ENCODE assay signal across 8 mouse cellular contexts in the genomic region with DNA sequence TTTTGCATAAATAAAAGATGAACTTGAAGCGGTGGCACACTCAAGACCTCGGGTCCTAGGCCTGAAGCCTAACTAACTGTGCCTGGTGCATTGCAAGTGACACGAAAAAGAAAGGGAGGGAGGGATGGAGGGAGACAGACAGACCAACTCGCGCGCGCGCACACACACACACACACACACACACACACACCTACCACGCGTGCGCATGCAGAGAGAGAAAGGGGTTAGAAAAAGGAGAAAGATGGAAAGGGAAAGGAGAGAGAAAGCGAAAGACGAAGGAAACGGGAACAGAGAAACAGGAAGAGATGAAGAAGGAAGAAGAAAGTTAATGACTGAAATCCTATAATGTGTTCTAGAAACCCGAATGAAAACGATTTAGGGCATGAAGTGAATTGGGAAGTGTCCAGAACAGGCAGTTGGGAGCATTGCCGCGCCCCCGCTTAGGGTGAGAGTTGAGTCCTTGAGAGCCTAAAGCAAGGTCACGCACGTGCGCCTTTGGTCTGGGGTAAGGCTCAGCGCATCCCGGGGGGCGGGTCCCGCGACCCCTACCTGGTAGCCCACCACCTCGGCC. TPM values are rescaled to one million over a fixed set of nuclear protein-coding genes. Genes with fewer than 3 reads are reported as not detected.
DNase-seq lines count a peak whose midpoint lies in the region; ATAC-seq lines count a peak whose summit lies in the region.

No protein-coding gene starts in this region.

- H3K4me1 ChIP-seq in heart, embryonic 10.5 days: peaks cover 20% of the 10 kb centered on the region
- peaks cover 16% of the 10 kb centered on the region for H3K4me1 ChIP-seq in forebrain, embryonic 13.5 days
- H3K4me1 ChIP-seq in intestine, embryonic 14.5 days (replicated peaks; ENCODE audit: control insufficient read depth, insufficient read depth, low read length): peaks cover 16% of the 10 kb centered on the region
- 0 out of 2 replicates have a peak, but pooled peaks cover 3% of the 10 kb centered on the region for H3K4me1 ChIP-seq in limb, embryonic 11.5 days (ENCODE audit: control insufficient read depth, insufficient read depth, low read length)
- peaks cover 14% of the 10 kb centered on the region for H3K4me1 ChIP-seq in midbrain, embryonic 13.5 days (replicated peaks)
- 0 out of 2 replicates have a peak, but pooled peaks cover 16% of the 10 kb centered on the region for H3K4me1 ChIP-seq in stomach, embryonic 15.5 days

- peak overlapping the region; percentile 99 for H3K27ac ChIP-seq in heart, embryonic 10.5 days
- H3K27ac ChIP-seq in forebrain, embryonic 13.5 days: peak overlapping the region; percentile 91
- H3K27ac ChIP-seq in intestine, embryonic 14.5 days (ENCODE audit: low read depth): peak overlapping the region; percentile 99
- no peak overlapping the region; the same call in 1 of the 2 replicates for H3K27ac ChIP-seq in limb, embryonic 11.5 days (replicated peaks; ENCODE audit: low read depth, low read length)
- peak overlapping the region; percentile 92 for H3K27ac ChIP-seq in midbrain, embryonic 13.5 days
- H3K27ac ChIP-seq in stomach, embryonic 15.5 days: peak overlapping the region; percentile 97

- H3K36me3 ChIP-seq in heart, embryonic 10.5 days: peaks cover 22% of the 10 kb centered on the region
- H3K36me3 ChIP-seq in forebrain, embryonic 13.5 days (ENCODE audit: poor library complexity, severe bottlenecking): peaks cover 18% of the 10 kb centered on the region
- peaks cover 20% of the 10 kb centered on the region for H3K36me3 ChIP-seq in intestine, embryonic 14.5 days (ENCODE audit: control insufficient read depth, insufficient read depth, low read length)
- H3K36me3 ChIP-seq in limb, embryonic 11.5 days (ENCODE audit: control insufficient read depth, insufficient read depth, low read length): no peaks in the 10 kb centered on the region
- H3K36me3 ChIP-seq in midbrain, embryonic 13.5 days: peaks cover 15% of the 10 kb centered on the region
- H3K36me3 ChIP-seq in stomach, embryonic 15.5 days: 0 out of 2 replicates have a peak, but pooled peaks cover 7% of the 10 kb centered on the region

- WGBS in heart, embryonic 10.5 days: 6% methylated on average over 28 of the region's 28 CpGs
- WGBS in forebrain, embryonic 13.5 days: 3% methylated on average over 28 of the region's 28 CpGs
- 2% methylated on average over 28 of the region's 28 CpGs for WGBS in intestine, embryonic 14.5 days
- 6% methylated on average over 28 of the region's 28 CpGs for WGBS in limb, embryonic 11.5 days
- WGBS in midbrain, embryonic 13.5 days: 4% methylated on average over 28 of the region's 28 CpGs
- 3% methylated on average over 28 of the region's 28 CpGs for WGBS in stomach, embryonic 15.5 days

- 0 out of 2 replicates have a peak, but pooled peaks have one; percentile 36 for ATAC-seq in forebrain, embryonic 13.5 days
- ATAC-seq in intestine, embryonic 14.5 days (replicated peaks; ENCODE audit: low FRiP score, low TSS enrichment, low read depth): peak; percentile 48; the same call in 1 of the 2 replicates
- ATAC-seq in limb, embryonic 11.5 days (ENCODE audit: insufficient number of reproducible peaks, low FRiP score, low TSS enrichment, low read depth): no peak
- peak; percentile 76 for ATAC-seq in midbrain, embryonic 13.5 days
- ATAC-seq in stomach, embryonic 15.5 days (ENCODE audit: insufficient read depth, low FRiP score, low read depth): peak; percentile 23

- peak overlapping the region; percentile 88 for H3K4me3 ChIP-seq in heart, embryonic 10.5 days
- H3K4me3 ChIP-seq in forebrain, embryonic 13.5 days: peak overlapping the region; percentile 76
- H3K4me3 ChIP-seq in intestine, embryonic 14.5 days (ENCODE audit: low read depth, low read length): peak overlapping the region; percentile 90
- H3K4me3 ChIP-seq in limb, embryonic 11.5 days (ENCODE audit: low read depth, low read length): peak overlapping the region; percentile 75
- H3K4me3 ChIP-seq in midbrain, embryonic 13.5 days (replicated peaks): peak overlapping the region; percentile 52
- H3K4me3 ChIP-seq in stomach, embryonic 15.5 days (replicated peaks): peak overlapping the region; percentile 79

- H3K4me2 ChIP-seq in forebrain, embryonic 13.5 days: peak overlapping the region; percentile 95
- peak overlapping the region; percentile 94 for H3K4me2 ChIP-seq in intestine, embryonic 14.5 days (ENCODE audit: low read length)
- H3K4me2 ChIP-seq in limb, embryonic 11.5 days (ENCODE audit: low read depth, severe bottlenecking): peak overlapping the region; percentile 77
- H3K4me2 ChIP-seq in midbrain, embryonic 13.5 days (replicated peaks): peak overlapping the region; percentile 81
- peak overlapping the region; percentile 95 for H3K4me2 ChIP-seq in stomach, embryonic 15.5 days

- H3K9ac ChIP-seq in forebrain, embryonic 13.5 days: peak overlapping the region; percentile 91
- peak overlapping the region; percentile 97 for H3K9ac ChIP-seq in intestine, embryonic 14.5 days (ENCODE audit: low read length)
- H3K9ac ChIP-seq in limb, embryonic 11.5 days (ENCODE audit: low read length): peak overlapping the region; percentile 95
- H3K9ac ChIP-seq in midbrain, embryonic 13.5 days (replicated peaks): peak overlapping the region; percentile 73
- H3K9ac ChIP-seq in stomach, embryonic 15.5 days: peak overlapping the region; percentile 91

- H3K27me3 ChIP-seq in heart, embryonic 10.5 days (ENCODE audit: insufficient read depth, poor library complexity, severe bottlenecking): no peaks in the 10 kb centered on the region
- H3K27me3 ChIP-seq in forebrain, embryonic 13.5 days: no peaks in the 10 kb centered on the region
- no peaks in the 10 kb centered on the region for H3K27me3 ChIP-seq in intestine, embryonic 14.5 days (replicated peaks; ENCODE audit: control insufficient read depth, insufficient read depth, low read length)
- H3K27me3 ChIP-seq in limb, embryonic 11.5 days (ENCODE audit: control insufficient read depth, insufficient read depth, low read length): no peaks in the 10 kb centered on the region
- H3K27me3 ChIP-seq in midbrain, embryonic 13.5 days: no peaks in the 10 kb centered on the region
- H3K27me3 ChIP-seq in stomach, embryonic 15.5 days (replicated peaks): no peaks in the 10 kb centered on the region

- peak; percentile 74 for DNase-seq in heart, embryonic 10.5 days (ENCODE audit: low spot score)
- no peak for DNase-seq in heart, adult 8-10 months (ENCODE audit: low spot score)
- DNase-seq in c-Kit-positive CD71-positive TER-119-positive erythroid progenitor cells, embryonic 14.5 days (ENCODE audit: low spot score): peak; percentile 40
- peak; percentile 62 for DNase-seq in intestine, embryonic 14.5 days (ENCODE audit: low spot score)
- DNase-seq in limb, embryonic 11.5 days (ENCODE audit: low spot score): peak; percentile 40

- no peaks in the 10 kb centered on the region for H3K9me3 ChIP-seq in heart, embryonic 10.5 days
- no peaks in the 10 kb centered on the region for H3K9me3 ChIP-seq in forebrain, embryonic 13.5 days (replicated peaks)
- no peaks in the 10 kb centered on the region for H3K9me3 ChIP-seq in intestine, embryonic 14.5 days (ENCODE audit: control insufficient read depth, low read length)
- H3K9me3 ChIP-seq in limb, embryonic 11.5 days (ENCODE audit: control insufficient read depth, low read length): no peaks in the 10 kb centered on the region
- no peaks in the 10 kb centered on the region for H3K9me3 ChIP-seq in midbrain, embryonic 13.5 days
- H3K9me3 ChIP-seq in stomach, embryonic 15.5 days: no peaks in the 10 kb centered on the region

RNA-seq across cellular contexts. Expression of gene Nudt19, which starts 1.4 kb away (rescaled TPM):
- polyA plus RNA-seq in heart, embryonic 10.5 days (2016; fragmentation: Nextera tagmentation; extraction: Ambion mirVana): 76.7 and 99.6 TPM in 2 replicates
- 10 to 100 TPM; 58.4 to 73.7 (median 68.2) TPM for total RNA-seq in heart, adult 8-10 months (2022)
- 67.4 and 70.9 TPM in 2 replicates for polyA plus RNA-seq in forebrain, embryonic 13.5 days (2015; fragmentation: Nextera tagmentation; extraction: Ambion mirVana)
- 98.6 and 117 TPM in 2 replicates for polyA plus RNA-seq in intestine, embryonic 14.5 days (2014; fragmentation: Nextera tagmentation; extraction: Ambion mirVana)
- 35.2 and 35.8 TPM in 2 replicates for polyA plus RNA-seq in limb, embryonic 11.5 days (2014; fragmentation: Nextera tagmentation; extraction: Ambion mirVana)
- 61.9 TPM in 2 replicates for polyA plus RNA-seq in midbrain, embryonic 13.5 days (2015; fragmentation: Nextera tagmentation; extraction: Ambion mirVana)
- polyA plus RNA-seq in stomach, embryonic 15.5 days (2015; fragmentation: Nextera tagmentation; extraction: Ambion mirVana): 91.1 and 95.5 TPM in 2 replicates

RNA-seq across cellular contexts. Expression of gene Tdrd12, which starts 17.1 kb away (rescaled TPM):
- polyA plus RNA-seq in heart, embryonic 10.5 days (2016; fragmentation: Nextera tagmentation; extraction: Ambion mirVana): 0.18 and 0.20 TPM in 2 replicates
- total RNA-seq in heart, adult 8-10 months (2022): under 1 TPM in 2 of 4 experiments, not detected in 2; 0.08 to 0.16 TPM
- polyA plus RNA-seq in forebrain, embryonic 13.5 days (2015; fragmentation: Nextera tagmentation; extraction: Ambion mirVana): 0.36 and 0.37 TPM in 2 replicates
- polyA plus RNA-seq in intestine, embryonic 14.5 days (2014; fragmentation: Nextera tagmentation; extraction: Ambion mirVana): 0.46 and 0.67 TPM in 2 replicates
- 0.41 TPM in 1 of 2 replicates, not detected in the other for polyA plus RNA-seq in limb, embryonic 11.5 days (2014; fragmentation: Nextera tagmentation; extraction: Ambion mirVana)
- polyA plus RNA-seq in midbrain, embryonic 13.5 days (2015; fragmentation: Nextera tagmentation; extraction: Ambion mirVana): 0.34 TPM in 1 of 2 replicates, not detected in the other
- polyA plus RNA-seq in stomach, embryonic 15.5 days (2015; fragmentation: Nextera tagmentation; extraction: Ambion mirVana): 0.44 and 0.79 TPM in 2 replicates

RNA-seq across cellular contexts. Expression of gene Rgs9bp, which starts 30.7 kb away (rescaled TPM):
- 0.90 and 1.4 TPM in 2 replicates for polyA plus RNA-seq in heart, embryonic 10.5 days (2016; fragmentation: Nextera tagmentation; extraction: Ambion mirVana)
- total RNA-seq in heart, adult 8-10 months (2022): not detected
- 0.03 TPM in 2 replicates for polyA plus RNA-seq in forebrain, embryonic 13.5 days (2015; fragmentation: Nextera tagmentation; extraction: Ambion mirVana)
- 0.16 and 0.23 TPM in 2 replicates for polyA plus RNA-seq in intestine, embryonic 14.5 days (2014; fragmentation: Nextera tagmentation; extraction: Ambion mirVana)
- 0.20 and 0.40 TPM in 2 replicates for polyA plus RNA-seq in limb, embryonic 11.5 days (2014; fragmentation: Nextera tagmentation; extraction: Ambion mirVana)
- polyA plus RNA-seq in midbrain, embryonic 13.5 days (2015; fragmentation: Nextera tagmentation; extraction: Ambion mirVana): 0.05 and 0.13 TPM in 2 replicates
- 0.08 and 0.14 TPM in 2 replicates for polyA plus RNA-seq in stomach, embryonic 15.5 days (2015; fragmentation: Nextera tagmentation; extraction: Ambion mirVana)

RNA-seq across cellular contexts. Expression of gene Ankrd27, which starts 31.4 kb away (rescaled TPM):
- 28.3 and 33.0 TPM in 2 replicates for polyA plus RNA-seq in heart, embryonic 10.5 days (2016; fragmentation: Nextera tagmentation; extraction: Ambion mirVana)
- total RNA-seq in heart, adult 8-10 months (2022): 10 to 100 TPM in 3 of 4 experiments, 1 to 10 TPM in 1; 8.6 to 12.0 (median 10.8) TPM
- polyA plus RNA-seq in forebrain, embryonic 13.5 days (2015; fragmentation: Nextera tagmentation; extraction: Ambion mirVana): 29.7 and 30.8 TPM in 2 replicates
- polyA plus RNA-seq in intestine, embryonic 14.5 days (2014; fragmentation: Nextera tagmentation; extraction: Ambion mirVana): 41.4 and 43.5 TPM in 2 replicates
- 35.6 and 35.9 TPM in 2 replicates for polyA plus RNA-seq in limb, embryonic 11.5 days (2014; fragmentation: Nextera tagmentation; extraction: Ambion mirVana)
- polyA plus RNA-seq in midbrain, embryonic 13.5 days (2015; fragmentation: Nextera tagmentation; extraction: Ambion mirVana): 18.7 and 19.3 TPM in 2 replicates
- 31.3 and 33.4 TPM in 2 replicates for polyA plus RNA-seq in stomach, embryonic 15.5 days (2015; fragmentation: Nextera tagmentation; extraction: Ambion mirVana)
